Comparison of ENCODE assay signal across 8 mouse cellular contexts in genomic region chr7:35214442-35215222, GRCm38 (mm10). TPM values are rescaled to one million over a fixed set of nuclear protein-coding genes. Genes with fewer than 3 reads are reported as not detected.
DNase-seq lines count a peak whose midpoint lies in the region; ATAC-seq and TF ChIP-seq lines count a peak whose summit lies in the region.

No protein-coding gene starts in this region.

- H3K36me3 ChIP-seq in E14TG2a.4 (ENCODE audit: insufficient read depth, low read length): no peaks in the 10 kb centered on the region
- H3K36me3 ChIP-seq in hindbrain, embryonic 14.5 days (replicated peaks; ENCODE audit: control insufficient read depth, insufficient read depth): peaks cover 27% of the 10 kb centered on the region
- H3K36me3 ChIP-seq in midbrain, embryonic 14.5 days (ENCODE audit: control insufficient read depth, insufficient read depth, low read length): peaks cover 36% of the 10 kb centered on the region

- peaks cover 21% of the 10 kb centered on the region for H3K4me1 ChIP-seq in E14TG2a.4 (replicated peaks; ENCODE audit: low read depth, low read length)
- peaks cover 15% of the 10 kb centered on the region for H3K4me1 ChIP-seq in hindbrain, embryonic 14.5 days (replicated peaks; ENCODE audit: control insufficient read depth, insufficient read depth, low read length)
- peaks cover 15% of the 10 kb centered on the region for H3K4me1 ChIP-seq in midbrain, embryonic 14.5 days (ENCODE audit: control insufficient read depth, insufficient read depth, low read length)

- peak overlapping the region; percentile 87 for H3K27ac ChIP-seq in hindbrain, embryonic 14.5 days
- H3K27ac ChIP-seq in midbrain, embryonic 14.5 days (replicated peaks; ENCODE audit: low read depth, low read length): peak overlapping the region; percentile 94

- under 1% methylated on average over 50 of the region's 79 CpGs for WGBS in hindbrain, embryonic 14.5 days
- WGBS in midbrain, embryonic 14.5 days: under 1% methylated on average over 62 of the region's 79 CpGs

- peak overlapping the region; percentile 95 for H3K9ac ChIP-seq in hindbrain, embryonic 14.5 days
- peak overlapping the region; percentile 98 for H3K9ac ChIP-seq in midbrain, embryonic 14.5 days (replicated peaks; ENCODE audit: low read length)

- no peak for DNase-seq in frontal cortex, postnatal 14 days (ENCODE audit: low spot score in 2 of 2)
- DNase-seq in embryo, embryonic 11 days: peak; percentile 73
- peak; percentile 45 for DNase-seq in hindbrain, embryonic 14.5 days (ENCODE audit: low spot score)
- DNase-seq in midbrain, embryonic 14.5 days: peak; percentile 78
- no peak for DNase-seq in thymus, postnatal 0 days (ENCODE audit: low spot score)
- no peak for DNase-seq in right cerebral cortex, adult 2 months (ENCODE audit: low spot score in 2 of 2)

- ATAC-seq in frontal cortex, adult (ENCODE audit: low TSS enrichment): peak; percentile 35
- peak; percentile 65 for ATAC-seq in hindbrain, embryonic 14.5 days (ENCODE audit: low FRiP score)
- ATAC-seq in midbrain, embryonic 14.5 days (ENCODE audit: low FRiP score, low TSS enrichment): peak; percentile 47

- peak overlapping the region; percentile 75 for H3K4me2 ChIP-seq in hindbrain, embryonic 14.5 days (replicated peaks)
- H3K4me2 ChIP-seq in midbrain, embryonic 14.5 days (ENCODE audit: low read length): peak overlapping the region; percentile 72

- no peaks in the 10 kb centered on the region for H3K9me3 ChIP-seq in E14TG2a.4 (ENCODE audit: low read length)
- no peaks in the 10 kb centered on the region for H3K9me3 ChIP-seq in hindbrain, embryonic 14.5 days (ENCODE audit: control insufficient read depth, low read length)
- no peaks in the 10 kb centered on the region for H3K9me3 ChIP-seq in midbrain, embryonic 14.5 days (ENCODE audit: control insufficient read depth, low read length)

- peaks cover 75% of the 10 kb centered on the region for H3K27me3 ChIP-seq in E14TG2a.4 (ENCODE audit: insufficient read depth, low read length)
- H3K27me3 ChIP-seq in hindbrain, embryonic 14.5 days (ENCODE audit: control insufficient read depth, insufficient read depth, low read length): no peaks in the 10 kb centered on the region
- H3K27me3 ChIP-seq in midbrain, embryonic 14.5 days (ENCODE audit: control insufficient read depth, insufficient read depth, low read length): no peaks in the 10 kb centered on the region

- no peak for TF ChIP-seq CTCF in E14TG2a.4 (conservative IDR thresholded peaks at IDR 0.05; ENCODE audit: low read length)

- peak overlapping the region; percentile 81 for H3K4me3 ChIP-seq in E14TG2a.4 (replicated peaks; ENCODE audit: low read length)
- H3K4me3 ChIP-seq in hindbrain, embryonic 14.5 days (replicated peaks; ENCODE audit: low read length): peak overlapping the region; percentile 85
- H3K4me3 ChIP-seq in midbrain, embryonic 14.5 days (replicated peaks; ENCODE audit: low read depth, low read length): peak overlapping the region; percentile 82

RNA-seq across cellular contexts. Expression of gene Lrp3, which starts 0.7 kb away (rescaled TPM):
- polyA plus RNA-seq in hindbrain, embryonic 14.5 days (2014; fragmentation: Nextera tagmentation; extraction: Ambion mirVana): 25.1 and 27.3 TPM in 2 replicates
- polyA plus RNA-seq in midbrain, embryonic 14.5 days (2014; fragmentation: Nextera tagmentation; extraction: Ambion mirVana): 33.3 and 35.8 TPM in 2 replicates
- polyA plus RNA-seq in thymus, postnatal 0 days (2015; fragmentation: Nextera tagmentation; extraction: Ambion mirVana): 0.42 and 0.43 TPM in 2 replicates

RNA-seq across cellular contexts. Expression of gene Slc7a10, which starts 28.4 kb away (rescaled TPM):
- polyA plus RNA-seq in hindbrain, embryonic 14.5 days (2014; fragmentation: Nextera tagmentation; extraction: Ambion mirVana): 18.7 and 21.2 TPM in 2 replicates
- polyA plus RNA-seq in midbrain, embryonic 14.5 days (2014; fragmentation: Nextera tagmentation; extraction: Ambion mirVana): 6.5 and 9.6 TPM in 2 replicates
- polyA plus RNA-seq in thymus, postnatal 0 days (2015; fragmentation: Nextera tagmentation; extraction: Ambion mirVana): 0.28 and 0.33 TPM in 2 replicates

Comparison
In these comparisons a context has a peak if more than half of its experiments do, and no peak if none do; other contexts are left out.
1. DNase-seq: peak in embryo, embryonic 11 days (single experiment), hindbrain, embryonic 14.5 days (single experiment) and midbrain, embryonic 14.5 days (single experiment); none in frontal cortex, postnatal 14 days (0 of 2), thymus, postnatal 0 days (single experiment) and right cerebral cortex, adult 2 months (0 of 2).
2. RNA of gene Lrp3, which starts 0.7 kb away (polyA plus RNA-seq): 33.3 to 35.8 TPM in midbrain, embryonic 14.5 days and 25.1 to 27.3 TPM in hindbrain, embryonic 14.5 days; 0.42 to 0.43 TPM in thymus, postnatal 0 days; every median in the first group is over 10 times any median in the second.
3. Peak in every context shown above with its lines, with median percentiles within 50 percentile points of each other: ATAC-seq and H3K4me3 ChIP-seq.